Mouse (Mus musculus) MEL (cell line): ENCODE results near the gene Sv2c. TPM values are rescaled to one million over a fixed set of nuclear protein-coding genes. Genes with fewer than 3 reads are reported as not detected.

Experiments used
- DNase-seq: peaks from one replicate; pipeline ENCODE4 v3.0.0; 2011; ENCODE audit warnings: low read depth, low spot score
- H3K27ac ChIP-seq: 2 replicates; pipeline ENCODE4 v1.5.1; 2012; ENCODE audit warnings: low read depth, mild to moderate bottlenecking, control low read depth, low read length, moderate library complexity; ENCODE audit not compliant: control insufficient read depth
- H3K27me3 ChIP-seq, 2 experiments: fragments of 150-350 bp in 1 of 2; sonication (generic) in 1 of 2; 2 replicates each; pipeline ENCODE4 v1.6.1; 2012; ENCODE audit warnings: low read length in 2 of 2, mild to moderate bottlenecking in 2 of 2, improper control_type of control experiment in 1 of 2, moderate library complexity in 1 of 2; ENCODE audit not compliant: insufficient read depth in 2 of 2, control insufficient read depth in 1 of 2
- H3K36me3 ChIP-seq, 2 experiments: 2 replicates each; pipeline ENCODE4 v1.6.1; 2012 to 2014; ENCODE audit warnings: low read length in 2 of 2, improper control_type of control experiment in 1 of 2, inconsistent platforms in 1 of 2, mild to moderate bottlenecking in 1 of 2; ENCODE audit not compliant: insufficient read depth in 2 of 2, control insufficient read depth in 1 of 2
- H3K4me1 ChIP-seq, 2 experiments: fragments of 150-350 bp in 1 of 2; sonication (generic) in 1 of 2; 2 replicates each; pipeline ENCODE4 v1.6.1; 2012; ENCODE audit warnings: low read length in 2 of 2, improper control_type of control experiment in 1 of 2, mild to moderate bottlenecking in 1 of 2; ENCODE audit not compliant: insufficient read depth in 2 of 2, control insufficient read depth in 1 of 2
- H3K4me3 ChIP-seq, 2 experiments: fragments of 150-350 bp in 1 of 2; sonication (generic) in 1 of 2; 2 replicates each; pipeline ENCODE4 v1.5.1; 2012; ENCODE audit warnings: low read depth in 2 of 2, low read length in 2 of 2, mild to moderate bottlenecking in 2 of 2, moderate library complexity in 2 of 2, control low read depth in 1 of 2, improper control_type of control experiment in 1 of 2; ENCODE audit not compliant: control insufficient read depth in 1 of 2, insufficient read depth in 1 of 2
- H3K79me2 ChIP-seq: 2 replicates; pipeline ENCODE4 v1.6.1; 2012; ENCODE audit warnings: mild to moderate bottlenecking, low read length, moderate library complexity; ENCODE audit not compliant: control insufficient read depth, poor library complexity, insufficient read depth
- H3K9ac ChIP-seq: 2 replicates; pipeline ENCODE4 v1.6.1; 2012; ENCODE audit warnings: low read depth, mild to moderate bottlenecking, control low read depth, low read length, moderate library complexity; ENCODE audit not compliant: control insufficient read depth, poor library complexity, severe bottlenecking
- H3K9me3 ChIP-seq: fragments of 150-350 bp; sonication (generic); replicated peaks from 2 replicates; pipeline ENCODE4 v1.6.1; 2012; ENCODE audit warnings: mild to moderate bottlenecking, low read length, improper control_type of control experiment, moderate library complexity; ENCODE audit not compliant: insufficient read depth
- CHD1 ChIP-seq: IDR thresholded peaks from 2 replicates; pipeline ENCODE4 v1.6.1; 2012; ENCODE audit warnings: low read depth, mild to moderate bottlenecking, inconsistent platforms, low read length, improper control_type of control experiment
- CHD2 ChIP-seq: IDR thresholded peaks from 2 replicates; pipeline ENCODE4 v1.6.1; 2011; ENCODE audit warnings: low read length, improper control_type of control experiment
- CTCF ChIP-seq, 3 experiments: IDR thresholded peaks in 2 of 3; conservative IDR thresholded peaks in 1 of 3; 2 replicates each; pipeline ENCODE4 v1.5.1; 2011 to 2012; ENCODE audit warnings: low read length in 3 of 3, low read depth in 2 of 3, mild to moderate bottlenecking in 2 of 3, improper control_type of control experiment in 1 of 3, inconsistent platforms in 1 of 3, mixed read lengths in 1 of 3, moderate library complexity in 1 of 3; ENCODE audit not compliant: control insufficient read depth in 1 of 3, insufficient read depth in 1 of 3, poor library complexity in 1 of 3, severe bottlenecking in 1 of 3
- E2F4 ChIP-seq: IDR thresholded peaks from 2 replicates; pipeline ENCODE4 v1.6.1; 2011; ENCODE audit warnings: low read depth, low read length, improper control_type of control experiment, borderline replicate concordance
- GATA1 ChIP-seq: IDR thresholded peaks from 2 replicates; pipeline ENCODE4 v1.6.1; 2011; ENCODE audit warnings: low read depth, low read length, improper control_type of control experiment
- JUND ChIP-seq: IDR thresholded peaks from 2 replicates; pipeline ENCODE4 v1.6.1; 2011; ENCODE audit warnings: low read depth, mild to moderate bottlenecking, improper control_type of control experiment, low read length
- KAT2A ChIP-seq: conservative IDR thresholded peaks from 2 replicates; pipeline ENCODE4 v1.6.1; 2012; ENCODE audit warnings: low read depth, low read length, improper control_type of control experiment, inconsistent platforms
- MAFK ChIP-seq: IDR thresholded peaks from 2 replicates; pipeline ENCODE4 v1.6.1; 2011; ENCODE audit warnings: low read depth, mild to moderate bottlenecking, low read length, improper control_type of control experiment, borderline replicate concordance
- MAZ ChIP-seq: IDR thresholded peaks from 2 replicates; pipeline ENCODE4 v1.6.1; 2012; ENCODE audit warnings: low read depth, mild to moderate bottlenecking, inconsistent platforms, low read length, improper control_type of control experiment
- MEF2A ChIP-seq: IDR thresholded peaks from 2 replicates; pipeline ENCODE4 v1.6.1; 2014; ENCODE audit warnings: low read depth, mild to moderate bottlenecking, inconsistent platforms, low read length, improper control_type of control experiment; ENCODE audit not compliant: poor library complexity, insufficient replicate concordance, severe bottlenecking; ENCODE audit errors: extremely low read depth
- MYC ChIP-seq: IDR thresholded peaks from 2 replicates; pipeline ENCODE4 v1.6.1; 2011; ENCODE audit warnings: low read depth, mild to moderate bottlenecking, low read length, improper control_type of control experiment, moderate library complexity
- NRF1 ChIP-seq: IDR thresholded peaks from 2 replicates; pipeline ENCODE4 v1.6.1; 2014; ENCODE audit warnings: low read depth, mild to moderate bottlenecking, inconsistent platforms, low read length, improper control_type of control experiment, moderate library complexity; ENCODE audit not compliant: poor library complexity, insufficient read depth, severe bottlenecking
- RCOR1 ChIP-seq: IDR thresholded peaks from 2 replicates; pipeline ENCODE4 v1.6.1; 2012; ENCODE audit warnings: low read depth, mild to moderate bottlenecking, inconsistent platforms, low read length, improper control_type of control experiment
- SIN3A ChIP-seq: IDR thresholded peaks from 2 replicates; pipeline ENCODE4 v1.6.1; 2012; ENCODE audit warnings: low read length, improper control_type of control experiment, inconsistent platforms
- SMC3 ChIP-seq: IDR thresholded peaks from 2 replicates; pipeline ENCODE4 v1.6.1; 2011; ENCODE audit warnings: low read depth, low read length, improper control_type of control experiment
- ZC3H11A ChIP-seq: IDR thresholded peaks from 2 replicates; pipeline ENCODE4 v1.6.1; 2012; ENCODE audit warnings: low read depth, mild to moderate bottlenecking, inconsistent platforms, low read length, improper control_type of control experiment
- ZKSCAN1 ChIP-seq: IDR thresholded peaks from 2 replicates; pipeline ENCODE4 v1.6.1; 2012; ENCODE audit warnings: low read depth, mild to moderate bottlenecking, inconsistent platforms, low read length, improper control_type of control experiment, moderate library complexity
- ZMIZ1 ChIP-seq: IDR thresholded peaks from 2 replicates; pipeline ENCODE4 v1.6.1; 2012; ENCODE audit warnings: low read depth, mild to moderate bottlenecking, inconsistent platforms, low read length, improper control_type of control experiment, moderate library complexity
- polyA plus RNA-seq, 2 experiments: library from polyadenylated mRNA; stranded (reverse) in 1 of 2; unstranded in 1 of 2; fragments of >175 nt in 1 of 2; fragments of >200 nt in 1 of 2; gene quantifications; 2 replicates each; pipeline versions ENCODE4 v1.2.1 to v1.2.4; 2012; ENCODE audit warnings: low replicate concordance in 2 of 2, low read depth in 1 of 2; ENCODE audit not compliant: insufficient read length in 2 of 2, insufficient read depth in 1 of 2, missing spikeins in 1 of 2
- total RNA-seq: library from RNA; depleted of rRNA; stranded (reverse); fragments of 300-350 nt; gene quantifications from 2 replicates; pipeline ENCODE4 v1.2.3, GENCODE M21; 2012

Sv2c gene
- total and polyA plus RNA-seq, 3 experiments: 0.01 TPM; not detected in 2

DNA sequence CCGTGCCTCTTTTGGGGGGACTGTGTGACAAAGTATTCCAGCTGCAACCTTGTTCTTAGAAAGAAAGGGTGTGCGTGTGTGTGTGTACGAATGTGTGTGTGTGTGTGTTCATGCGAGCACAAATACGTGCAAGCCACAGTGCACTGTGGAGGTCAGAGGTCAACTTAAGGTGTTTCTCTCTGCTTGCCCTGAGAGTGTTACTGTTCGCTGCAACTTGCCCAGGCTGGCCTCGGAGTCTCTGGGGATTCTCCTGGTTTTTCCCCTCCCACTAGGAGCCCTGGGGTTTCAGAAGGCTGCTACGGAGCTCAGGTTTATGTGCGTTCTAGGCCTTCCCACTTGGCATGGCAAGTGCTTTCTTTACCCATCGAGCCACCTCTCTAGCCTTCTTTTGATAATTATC is 157.2 kb downstream of the Sv2c start:
- Histone ChIP-seq H3K27ac (no peak overlapping the region), H3K4me3 (no peak overlapping the region), H3K79me2 (no peaks in the 10 kb centered on the region), H3K27me3 (no peaks in the 10 kb centered on the region), H3K4me1 (no peaks in the 10 kb centered on the region), H3K9ac (no peak overlapping the region), H3K36me3 (no peaks in the 10 kb centered on the region), H3K9me3 (no peaks in the 10 kb centered on the region)
- no peak for TF ChIP-seq E2F4
- TF ChIP-seq CHD1: no peak
- no peak for TF ChIP-seq MYC
- no peak for TF ChIP-seq ZKSCAN1
- TF ChIP-seq MEF2A: no peak
- TF ChIP-seq CTCF (IDR thresholded peaks at IDR 0.05 in 2 of 3, conservative IDR thresholded peaks at IDR 0.05 in 1 of 3; ENCODE audit: control insufficient read depth in 1 of 3, insufficient read depth in 1 of 3, low read depth in 2 of 3, low read length in 3 of 3, poor library complexity in 1 of 3, severe bottlenecking in 1 of 3): no peak
- no peak for TF ChIP-seq ZC3H11A
- TF ChIP-seq GATA1: no peak
- TF ChIP-seq SIN3A: no peak
- TF ChIP-seq KAT2A: no peak
- no peak for TF ChIP-seq CHD2
- TF ChIP-seq RCOR1: no peak
- TF ChIP-seq JUND: no peak
- no peak for DNase-seq

DNA sequence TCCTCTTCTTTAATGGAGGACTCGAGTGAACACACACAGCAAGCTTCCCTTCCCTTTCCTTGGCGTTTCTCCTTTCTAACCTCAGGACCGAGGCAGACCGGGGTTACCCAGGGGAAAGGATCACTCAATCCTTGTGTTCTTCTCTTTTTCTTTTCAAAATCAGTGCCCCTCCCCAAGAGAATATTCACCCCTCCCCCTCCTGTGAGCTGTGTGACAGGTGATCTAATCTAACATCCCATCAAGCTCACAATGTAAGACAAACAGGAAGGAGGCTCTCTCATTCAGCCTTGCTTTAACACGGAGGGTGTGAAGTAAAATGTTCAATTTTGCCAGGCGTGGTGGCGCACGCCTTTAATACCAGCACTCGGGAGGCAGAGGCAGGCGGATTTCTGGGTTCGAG is 158.3 kb downstream of the Sv2c start:
- no peaks in the 10 kb centered on the region for H3K4me1 ChIP-seq
- no peaks in the 10 kb centered on the region; a peak in 1 of 4 replicates for H3K36me3 ChIP-seq
- no peaks in the 10 kb centered on the region for H3K9me3 ChIP-seq
- no peaks in the 10 kb centered on the region for H3K27me3 ChIP-seq
- H3K9ac ChIP-seq: no peak overlapping the region
- no peak for TF ChIP-seq MAFK
- TF ChIP-seq CHD1: no peak
- no peak for TF ChIP-seq E2F4
- no peak for TF ChIP-seq MAZ
- no peak for TF ChIP-seq NRF1
- no peak for TF ChIP-seq MEF2A
- no peak for TF ChIP-seq ZMIZ1
- TF ChIP-seq SMC3: no peak
- no peak overlapping the region for H3K4me3 ChIP-seq
- H3K79me2 ChIP-seq: no peaks in the 10 kb centered on the region
- no peak overlapping the region for H3K27ac ChIP-seq
- DNase-seq: no peak
